Mouse (Mus musculus) stomach, embryonic 14.5 days (tissue): ENCODE data around the gene Trem3. TPM values are rescaled to one million over a fixed set of nuclear protein-coding genes. Genes with fewer than 3 reads are reported as not detected.

Experiments used
- ATAC-seq: fragments of 200-750 bp; cut with Nextera tagmentation; 2 replicates; pipeline ENCODE4 v1.8.0; 2017; ENCODE audit warnings: low read depth, moderate TSS enrichment; ENCODE audit not compliant: insufficient number of reproducible peaks, insufficient read depth, low FRiP score
- H3K27ac ChIP-seq: fragments of 300-500 bp; sonication (generic); 2 replicates; pipeline ENCODE4 v1.5.1; 2014; ENCODE audit warnings: mild to moderate bottlenecking, low read length, moderate library complexity, mixed read lengths
- H3K27me3 ChIP-seq: fragments of 300-500 bp; sonication (generic); 2 replicates; pipeline ENCODE4 v1.6.1; 2014; ENCODE audit warnings: low read length, control low read depth, mixed read lengths; ENCODE audit not compliant: control insufficient read depth, insufficient read depth
- H3K36me3 ChIP-seq: fragments of 300-500 bp; sonication (generic); 2 replicates; pipeline ENCODE4 v1.6.1; 2014; ENCODE audit warnings: mild to moderate bottlenecking, control low read depth, low read length, moderate library complexity, mixed read lengths; ENCODE audit not compliant: control insufficient read depth, insufficient read depth
- H3K4me1 ChIP-seq: fragments of 300-500 bp; sonication (generic); 2 replicates; pipeline ENCODE4 v1.6.1; 2014; ENCODE audit warnings: low read length, control low read depth, mixed read lengths; ENCODE audit not compliant: control insufficient read depth, insufficient read depth
- H3K4me2 ChIP-seq: fragments of 300-500 bp; sonication (generic); replicated peaks from 2 replicates; pipeline ENCODE4 v1.6.1; 2014; ENCODE audit warnings: low read depth, low read length, control low read depth
- H3K4me3 ChIP-seq: fragments of 300-500 bp; sonication (generic); 2 replicates; pipeline ENCODE4 v1.5.1; 2014; ENCODE audit warnings: low read depth, low read length, control low read depth
- H3K9ac ChIP-seq: fragments of 300-500 bp; sonication (generic); replicated peaks from 2 replicates; pipeline ENCODE4 v1.6.1; 2014; ENCODE audit warnings: low read depth, mild to moderate bottlenecking, control low read depth, low read length, moderate library complexity, mixed read lengths
- H3K9me3 ChIP-seq: fragments of 300-500 bp; sonication (generic); 2 replicates; pipeline ENCODE4 v1.6.1; 2016; ENCODE audit warnings: low read depth, low read length, control low read depth; ENCODE audit not compliant: control insufficient read depth
- WGBS: fragments of 180-500 bp; shearing (Covaris S2); extraction: QIAGEN DNeasy Blood & Tissue Kit; methylation state at CpG from one replicate; pipeline ENCODE4 v1.1.7; 2014; 5-methylcytosine and 5-hydroxymethylcytosine counted together
- polyA plus RNA-seq: library from polyadenylated mRNA; unstranded; fragments of >200 nt; fragmentation: Nextera tagmentation; extraction: Ambion mirVana; gene quantifications from 2 replicates; pipeline ENCODE4 v1.2.1, GENCODE M21; 2014

Gene Trem3
- polyA plus RNA-seq, 1 experiment from 2014 or later: not detected

DNA sequence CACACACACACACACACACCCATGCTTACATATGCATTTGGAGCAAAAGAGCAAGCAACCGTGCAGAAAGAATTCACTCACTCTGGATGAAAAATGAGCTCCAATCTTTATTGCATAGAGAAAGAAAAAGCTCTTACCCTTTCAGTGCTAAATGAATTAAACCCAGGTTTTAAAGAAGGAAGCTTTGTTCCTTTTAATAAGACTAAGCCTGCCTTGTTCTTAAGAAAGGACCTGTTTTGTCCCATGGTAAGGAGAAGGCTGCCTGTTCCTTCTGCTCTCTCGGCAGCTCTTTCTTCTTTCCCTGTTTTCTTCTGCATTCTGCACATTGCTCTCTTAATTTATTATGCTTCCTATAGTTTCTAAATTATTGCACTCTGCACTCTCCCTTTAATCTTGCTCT is 18.6 kb downstream of the Trem3 start:
- WGBS: 9% methylated on average over 2 of the region's 2 CpGs
- no peak overlapping the region for H3K9ac ChIP-seq
- H3K27ac ChIP-seq: no peak overlapping the region
- no peaks in the 10 kb centered on the region for H3K27me3 ChIP-seq
- no peaks in the 10 kb centered on the region for H3K36me3 ChIP-seq
- no peaks in the 10 kb centered on the region for H3K4me1 ChIP-seq
- no peak for ATAC-seq
- H3K4me2 ChIP-seq: no peak overlapping the region
- H3K9me3 ChIP-seq: no peaks in the 10 kb centered on the region
- no peak overlapping the region for H3K4me3 ChIP-seq

DNA sequence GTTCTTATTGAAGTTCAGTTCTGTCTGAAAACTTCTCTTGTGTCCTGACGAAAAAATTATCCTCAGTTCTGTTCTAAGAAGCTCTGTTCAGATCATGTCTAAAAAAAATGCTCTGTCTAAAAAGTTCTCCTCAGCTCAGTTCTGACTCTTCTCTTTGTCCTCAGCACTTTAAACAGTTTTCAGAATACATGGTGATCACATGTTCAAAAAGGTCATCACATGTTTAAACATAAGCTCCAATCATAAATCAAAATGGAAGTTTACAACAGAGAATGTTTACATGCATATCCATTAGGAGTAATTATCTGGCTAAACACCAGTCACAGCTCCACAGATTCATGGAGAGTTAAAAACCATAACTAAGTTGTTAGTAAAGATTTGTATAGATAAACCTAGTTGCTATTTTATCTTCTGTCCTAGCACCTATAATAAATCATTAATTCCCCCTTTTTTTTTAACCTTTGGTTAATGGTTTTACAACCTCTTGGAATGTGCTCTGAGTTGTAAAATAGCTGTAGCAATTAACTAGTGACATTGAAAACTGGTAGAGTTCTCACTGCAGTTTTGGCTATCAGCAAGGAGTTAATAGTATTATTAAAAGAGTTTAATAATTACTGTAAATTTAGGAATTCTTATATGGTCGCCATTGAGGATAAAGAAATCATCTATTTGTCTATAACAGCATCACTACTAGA is 19.2 kb downstream of the Trem3 start:
- H3K9me3 ChIP-seq: no peaks in the 10 kb centered on the region
- H3K4me2 ChIP-seq: no peak overlapping the region
- H3K9ac ChIP-seq: no peak overlapping the region
- no peaks in the 10 kb centered on the region for H3K27me3 ChIP-seq
- 22% methylated on average over 2 of the region's 2 CpGs for WGBS
- H3K4me1 ChIP-seq: no peaks in the 10 kb centered on the region
- ATAC-seq: no peak
- H3K36me3 ChIP-seq: no peaks in the 10 kb centered on the region
- H3K4me3 ChIP-seq: no peak overlapping the region
- H3K27ac ChIP-seq: no peak overlapping the region

DNA sequence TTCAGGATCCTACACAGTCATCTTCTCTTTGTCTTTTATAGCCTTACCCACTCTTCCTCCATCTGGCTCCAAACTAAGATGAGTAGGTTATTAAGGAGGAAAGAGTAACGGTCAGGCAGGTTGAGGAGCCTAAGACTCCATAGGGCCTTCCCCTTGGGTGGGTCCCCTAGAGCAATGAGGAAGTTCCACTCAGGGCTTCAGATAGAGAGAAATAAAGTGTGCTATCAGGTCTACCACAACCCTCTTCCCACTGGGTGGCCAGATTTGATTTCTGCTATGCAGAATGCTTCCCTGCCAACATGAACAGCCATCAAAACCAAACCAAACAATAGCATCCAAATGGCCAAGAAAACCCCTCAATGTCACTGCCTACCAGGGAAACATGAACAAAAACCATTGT is 20.0 kb downstream of the Trem3 start:
- Histone ChIP-seq H3K4me1 (no peaks in the 10 kb centered on the region), H3K4me3 (no peak overlapping the region)
- 93% methylated on average over 1 of the region's 1 CpGs for WGBS

GRCm38 (mm10) chr17:48268276-48268675 is 20.7 kb downstream of the Trem3 start:
- H3K9me3 ChIP-seq: no peaks in the 10 kb centered on the region
- no peaks in the 10 kb centered on the region for H3K4me1 ChIP-seq
- no peak for ATAC-seq
- no peak overlapping the region for H3K27ac ChIP-seq
- H3K9ac ChIP-seq: no peak overlapping the region
- no peak overlapping the region for H3K4me3 ChIP-seq
- H3K27me3 ChIP-seq: no peaks in the 10 kb centered on the region
- no peaks in the 10 kb centered on the region for H3K36me3 ChIP-seq
- H3K4me2 ChIP-seq: no peak overlapping the region

More for the DNA sequence above, 20.0 kb downstream of the Trem3 start:
- Histone ChIP-seq H3K9me3 (no peaks in the 10 kb centered on the region), H3K27ac (no peak overlapping the region), H3K27me3 (no peaks in the 10 kb centered on the region), H3K36me3 (no peaks in the 10 kb centered on the region), H3K9ac (no peak overlapping the region), H3K4me2 (no peak overlapping the region)
- no peak for ATAC-seq

DNA sequence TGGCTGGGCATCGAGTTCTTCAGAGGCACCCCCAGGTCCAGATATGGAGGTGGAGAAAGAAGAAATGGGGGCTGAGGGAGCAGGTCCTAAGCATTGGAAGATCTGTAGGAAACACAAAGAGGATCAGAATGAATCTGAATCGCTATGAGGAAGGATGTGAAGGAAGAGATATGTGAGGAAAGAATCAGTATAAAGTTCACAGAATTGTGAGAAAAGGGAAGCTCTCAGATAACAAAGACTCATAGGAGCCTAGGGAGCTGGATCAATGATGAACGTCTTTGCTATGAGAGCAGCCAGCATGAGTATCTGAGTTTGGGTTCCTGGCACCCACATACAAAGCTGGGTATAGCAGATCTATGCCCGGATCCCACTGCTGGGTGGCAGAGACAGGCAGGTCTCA is 22.3 kb downstream of the Trem3 start:
- Histone ChIP-seq H3K4me1 (no peaks in the 10 kb centered on the region), H3K36me3 (no peaks in the 10 kb centered on the region), H3K27me3 (no peaks in the 10 kb centered on the region), H3K4me3 (no peak overlapping the region), H3K9me3 (no peaks in the 10 kb centered on the region), H3K4me2 (no peak overlapping the region), H3K27ac (no peak overlapping the region), H3K9ac (no peak overlapping the region)
- no peak for ATAC-seq
- WGBS: 76% methylated on average over 4 of the region's 4 CpGs

DNA sequence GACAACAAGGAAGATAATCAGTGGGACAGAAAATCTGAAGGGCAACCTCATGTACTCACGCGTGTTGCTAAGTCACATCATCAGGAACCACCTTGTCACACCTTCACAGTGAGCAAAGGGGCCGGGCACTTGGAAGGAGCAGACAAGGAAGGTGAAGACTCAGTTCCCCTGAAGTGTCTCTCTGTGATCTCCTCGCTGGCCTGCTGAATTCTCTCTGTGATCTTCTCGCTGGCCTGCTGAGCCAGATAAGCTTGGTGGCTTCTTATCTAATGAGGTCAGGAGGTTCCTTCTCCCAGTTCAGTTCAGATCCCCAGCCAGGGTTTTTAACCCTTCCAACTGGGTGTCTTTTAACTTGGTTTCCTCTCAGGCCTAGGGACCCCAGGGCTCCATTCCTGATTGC is 24.6 kb downstream of the Trem3 start:
- Histone ChIP-seq H3K9me3 (no peaks in the 10 kb centered on the region), H3K27ac (no peak overlapping the region), H3K4me1 (no peaks in the 10 kb centered on the region), H3K4me2 (no peak overlapping the region), H3K4me3 (no peak overlapping the region), H3K27me3 (no peaks in the 10 kb centered on the region), H3K9ac (no peak overlapping the region), H3K36me3 (no peaks in the 10 kb centered on the region)
- WGBS: 62% methylated on average over 5 of the region's 5 CpGs
- peak; percentile 56; the same call in 1 of the 2 replicates for ATAC-seq

- no peaks in the 10 kb centered on the region for H3K4me1 ChIP-seq
- H3K4me3 ChIP-seq: no peak overlapping the region
- no peak overlapping the region for H3K9ac ChIP-seq
- WGBS: 83% methylated on average over 4 of the region's 4 CpGs
- no peaks in the 10 kb centered on the region for H3K36me3 ChIP-seq
- H3K27me3 ChIP-seq: no peaks in the 10 kb centered on the region
- no peak overlapping the region for H3K4me2 ChIP-seq
- no peaks in the 10 kb centered on the region for H3K9me3 ChIP-seq
- no peak for ATAC-seq
- H3K27ac ChIP-seq: no peak overlapping the region
Measured at GRCm38 (mm10) chr17:48272598-48272997, 25.0 kb downstream of the Trem3 start.

- no peaks in the 10 kb centered on the region for H3K27me3 ChIP-seq
- H3K9ac ChIP-seq: no peak overlapping the region
- H3K36me3 ChIP-seq: no peaks in the 10 kb centered on the region
- no peaks in the 10 kb centered on the region for H3K4me1 ChIP-seq
- no peaks in the 10 kb centered on the region for H3K9me3 ChIP-seq
- WGBS: 79% methylated on average over 4 of the region's 4 CpGs
- H3K4me3 ChIP-seq: no peak overlapping the region
- H3K4me2 ChIP-seq: no peak overlapping the region
- no peak for ATAC-seq
- H3K27ac ChIP-seq: no peak overlapping the region
Measured at GRCm38 (mm10) chr17:48274098-48274497, 26.5 kb downstream of the Trem3 start.

GRCm38 (mm10) chr17:48274885-48275284 is 27.3 kb downstream of the Trem3 start:
- H3K36me3 ChIP-seq: no peaks in the 10 kb centered on the region
- no peak overlapping the region for H3K27ac ChIP-seq
- no peak overlapping the region for H3K9ac ChIP-seq
- no peaks in the 10 kb centered on the region for H3K27me3 ChIP-seq
- H3K4me1 ChIP-seq: no peaks in the 10 kb centered on the region
- H3K9me3 ChIP-seq: no peaks in the 10 kb centered on the region
- H3K4me3 ChIP-seq: no peak overlapping the region
- H3K4me2 ChIP-seq: no peak overlapping the region
- ATAC-seq: no peak
- WGBS: 43% methylated on average over 6 of the region's 6 CpGs
